Mouse (Mus musculus) stomach, postnatal 0 days (tissue): ENCODE results near the gene Ppp1r27. TPM values are rescaled to one million over a fixed set of nuclear protein-coding genes. Genes with fewer than 3 reads are reported as not detected.

Experiments
- ATAC-seq: fragments of 200-750 bp; cut with Nextera tagmentation; 2 replicates; pipeline ENCODE4 v1.8.0; 2017; ENCODE audit not compliant: low FRiP score, low TSS enrichment
- DNase-seq: peaks from one replicate; pipeline ENCODE4 v3.0.0-alpha.2; 2016; ENCODE audit warnings: low spot score
- H3K27ac ChIP-seq: fragments of 300-500 bp; sonication (generic); replicated peaks from 2 replicates; pipeline ENCODE4 v1.5.1; 2014; ENCODE audit warnings: mild to moderate bottlenecking, control low read depth
- H3K27me3 ChIP-seq: fragments of 300-500 bp; sonication (generic); 2 replicates; pipeline ENCODE4 v1.6.1; 2014; ENCODE audit warnings: low read length; ENCODE audit not compliant: control insufficient read depth, insufficient read depth
- H3K36me3 ChIP-seq: fragments of 300-500 bp; sonication (generic); 2 replicates; pipeline ENCODE4 v1.6.1; 2014; ENCODE audit warnings: low read length, mixed read lengths; ENCODE audit not compliant: control insufficient read depth, insufficient read depth
- H3K4me1 ChIP-seq: fragments of 300-500 bp; sonication (generic); replicated peaks from 2 replicates; pipeline ENCODE4 v1.6.1; 2014; ENCODE audit warnings: antibody characterized with exemption; ENCODE audit not compliant: control insufficient read depth, insufficient read depth
- H3K4me2 ChIP-seq: fragments of 300-500 bp; sonication (generic); replicated peaks from 2 replicates; pipeline ENCODE4 v1.6.1; 2014; ENCODE audit warnings: low read depth, mild to moderate bottlenecking, control low read depth, moderate library complexity
- H3K4me3 ChIP-seq: fragments of 300-500 bp; sonication (generic); 2 replicates; pipeline ENCODE4 v1.5.1; 2014; ENCODE audit warnings: low read depth, low read length, control low read depth
- H3K9ac ChIP-seq: fragments of 300-500 bp; sonication (generic); 2 replicates; pipeline ENCODE4 v1.6.1; 2014; ENCODE audit warnings: mild to moderate bottlenecking, low read length, control low read depth, mixed read lengths
- H3K9me3 ChIP-seq: fragments of 300-500 bp; sonication (generic); 2 replicates; pipeline ENCODE4 v1.6.1; 2016; ENCODE audit warnings: low read length; ENCODE audit not compliant: control insufficient read depth
- CTCF ChIP-seq: IDR thresholded peaks from 2 replicates; pipeline ENCODE4 v1.5.1; 2016; ENCODE audit warnings: antibody characterized with exemption, low read depth, mild to moderate bottlenecking, moderate library complexity
- EP300 ChIP-seq: optimal IDR thresholded peaks from 2 replicates; pipeline ENCODE3; 2016; ENCODE audit warnings: antibody characterized with exemption
- WGBS: fragments of 180-500 bp; shearing (Covaris S2); extraction: QIAGEN DNeasy Blood & Tissue Kit; methylation state at CpG from one replicate; pipeline ENCODE4 v1.1.7; 2014; 5-methylcytosine and 5-hydroxymethylcytosine counted together
- polyA plus RNA-seq: library from polyadenylated mRNA; unstranded; fragments of >200 nt; fragmentation: Nextera tagmentation; extraction: Ambion mirVana; gene quantifications from 2 replicates; pipeline ENCODE4 v1.2.1, GENCODE M21; 2015

Ppp1r27 gene
- polyA plus RNA-seq, 1 experiment from 2014 or later: not detected

DNA sequence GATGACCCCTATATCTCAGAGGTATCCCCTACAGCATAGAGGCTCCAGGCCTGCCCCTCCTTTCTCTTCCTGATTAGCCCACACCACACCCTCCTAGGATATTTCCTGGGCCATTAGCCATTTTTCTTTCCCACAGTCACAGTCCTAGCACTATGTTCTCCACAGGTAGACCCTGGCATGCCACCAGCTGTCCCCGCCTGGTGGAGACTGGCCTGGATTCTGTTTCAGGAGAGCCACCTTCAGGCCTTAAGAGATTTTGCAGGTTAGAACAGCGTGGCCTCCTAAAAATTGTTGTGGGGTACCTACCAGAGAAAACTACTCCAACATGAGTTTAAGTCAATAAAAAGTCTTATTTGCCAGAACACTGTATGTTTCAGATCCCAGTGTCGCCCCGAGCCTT is 44.0 kb downstream of the Ppp1r27 start:
- Histone ChIP-seq H3K27ac (peak overlapping the region; percentile 83), H3K9me3 (no peaks in the 10 kb centered on the region), H3K36me3 (no peaks in the 10 kb centered on the region), H3K4me1 (0 out of 2 replicates have a peak, but pooled peaks cover 5% of the 10 kb centered on the region), H3K4me2 (no peak overlapping the region), H3K4me3 (no peak overlapping the region), H3K9ac (no peak overlapping the region), H3K27me3 (no peaks in the 10 kb centered on the region)
- peak; percentile 72 for ATAC-seq
- 45% methylated on average over 4 of the region's 4 CpGs for WGBS
- peak; percentile 79 for DNase-seq
- TF ChIP-seq CTCF (peak; percentile 74), EP300 (no peak)

GRCm38 (mm10) chr11:120505661-120506060 is 45.3 kb downstream of the Ppp1r27 start:
- DNase-seq (no peak), ATAC-seq (no peak)

DNA sequence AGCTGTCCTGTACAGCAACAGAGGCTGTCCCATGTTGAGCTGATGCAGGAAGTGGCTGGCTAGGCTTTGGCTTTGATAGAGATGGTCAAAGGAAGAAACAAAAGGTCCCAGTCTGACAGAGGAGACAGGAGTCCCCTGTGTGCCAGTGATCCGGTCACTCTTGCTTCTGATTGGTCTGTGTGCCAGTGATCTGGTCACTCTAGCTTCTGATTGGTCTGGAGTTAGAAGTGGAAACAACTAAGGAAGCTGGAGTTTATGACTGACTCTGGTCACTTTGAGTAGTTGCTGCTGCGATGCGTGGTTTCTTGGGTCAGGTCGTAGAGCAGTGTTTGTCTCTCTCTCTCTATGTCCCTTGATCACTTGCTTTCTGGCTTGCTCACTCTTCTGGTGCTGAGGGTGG is 49.2 kb downstream of the Ppp1r27 start:
- ATAC-seq (no peak), DNase-seq (no peak)
- 78% methylated on average over 4 of the region's 4 CpGs for WGBS
- H3K9me3 ChIP-seq: no peaks in the 10 kb centered on the region
- peaks cover 5% of the 10 kb centered on the region for H3K36me3 ChIP-seq
- H3K4me2 ChIP-seq: no peak overlapping the region
- TF ChIP-seq EP300 (no peak), CTCF (no peak)
- H3K27me3 ChIP-seq: no peaks in the 10 kb centered on the region
- no peak overlapping the region for H3K4me3 ChIP-seq
- no peaks in the 10 kb centered on the region for H3K4me1 ChIP-seq
- H3K27ac ChIP-seq: no peak overlapping the region
- no peak overlapping the region for H3K9ac ChIP-seq

More at GRCm38 (mm10) chr11:120505661-120506060, 45.3 kb downstream of the Ppp1r27 start:
- Histone ChIP-seq H3K4me1 (0 out of 2 replicates have a peak, but pooled peaks cover 5% of the 10 kb centered on the region), H3K9me3 (no peaks in the 10 kb centered on the region), H3K9ac (no peak overlapping the region), H3K27me3 (no peaks in the 10 kb centered on the region), H3K4me2 (no peak overlapping the region), H3K27ac (no peak overlapping the region), H3K4me3 (no peak overlapping the region), H3K36me3 (no peaks in the 10 kb centered on the region)
- 69% methylated on average over 3 of the region's 3 CpGs for WGBS
- TF ChIP-seq EP300 (no peak), CTCF (no peak)

DNA sequence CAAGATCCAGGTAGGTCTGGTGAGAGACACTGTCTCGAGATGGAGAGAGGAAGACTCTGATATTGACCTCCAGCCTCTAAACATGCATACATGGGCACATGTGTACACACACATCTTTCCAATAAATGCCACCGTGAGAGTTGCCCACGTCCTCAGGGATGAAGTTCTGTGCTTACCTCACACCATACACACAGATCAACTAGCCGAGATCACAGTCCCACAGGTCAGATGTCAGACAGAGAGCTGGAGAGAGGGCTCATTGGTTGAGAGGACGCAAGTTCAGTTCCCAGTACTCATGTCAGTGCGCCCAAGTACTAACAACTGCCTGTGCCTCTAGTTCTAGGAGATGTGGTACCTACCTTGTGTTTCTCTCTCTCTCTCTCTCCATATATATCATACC is 49.9 kb downstream of the Ppp1r27 start:
- ATAC-seq: no peak
- no peak overlapping the region for H3K9ac ChIP-seq
- 49% methylated on average over 6 of the region's 6 CpGs for WGBS

GRCm38 (mm10) chr11:120500357-120500756 is 50.6 kb downstream of the Ppp1r27 start:
- no peak overlapping the region for H3K4me2 ChIP-seq
- peaks cover 16% of the 10 kb centered on the region for H3K36me3 ChIP-seq
- no peak overlapping the region for H3K4me3 ChIP-seq
- H3K9me3 ChIP-seq: no peaks in the 10 kb centered on the region
- TF ChIP-seq CTCF (peak; percentile 1; the same call in 1 of the 2 replicates), EP300 (peak; percentile 18)
- DNase-seq: peak; percentile 93
- peak; percentile 85 for ATAC-seq
- WGBS: 14% methylated on average over 3 of the region's 3 CpGs
- no peaks in the 10 kb centered on the region for H3K4me1 ChIP-seq
- peak overlapping the region; percentile 79 for H3K27ac ChIP-seq
- H3K27me3 ChIP-seq: no peaks in the 10 kb centered on the region
- H3K9ac ChIP-seq: peak overlapping the region; percentile 31; the same call in 1 of the 2 replicates

More for the DNA sequence above, 49.9 kb downstream of the Ppp1r27 start:
- no peak for DNase-seq
- Histone ChIP-seq H3K27ac (peak overlapping the region; percentile 79), H3K4me2 (no peak overlapping the region), H3K27me3 (no peaks in the 10 kb centered on the region), H3K4me3 (no peak overlapping the region), H3K9me3 (no peaks in the 10 kb centered on the region), H3K36me3 (peaks cover 10% of the 10 kb centered on the region), H3K4me1 (no peaks in the 10 kb centered on the region)
- TF ChIP-seq CTCF (no peak), EP300 (no peak)

Other genes starting within 250 kb of the Ppp1r27 start
- gene Actg1, start 202.6 kb downstream of the Ppp1r27 start, polyA plus RNA-seq: 2,268 and 2,377 TPM in 2 replicates
- gene Fscn2, start 189.6 kb downstream of the Ppp1r27 start, polyA plus RNA-seq: 0.41 and 0.47 TPM in 2 replicates
- 14.3 and 15.3 TPM in 2 replicates for gene Faap100, start 172.4 kb downstream of the Ppp1r27 start, polyA plus RNA-seq
- 15.7 and 17.9 TPM in 2 replicates for gene Nploc4, start 113.4 kb downstream of the Ppp1r27 start, polyA plus RNA-seq
- gene Tspan10, start 108.5 kb downstream of the Ppp1r27 start, polyA plus RNA-seq: not detected in 2 replicates
- gene Pde6g, start 97.6 kb downstream of the Ppp1r27 start, polyA plus RNA-seq: 0.15 TPM in 1 of 2 replicates, not detected in the other
- 18.2 and 19.8 TPM in 2 replicates for gene Oxld1, start 93.1 kb downstream of the Ppp1r27 start, polyA plus RNA-seq
- gene Ccdc137, start 93.0 kb downstream of the Ppp1r27 start, polyA plus RNA-seq: 13.3 and 18.2 TPM in 2 replicates
- 24.4 and 30.6 TPM in 2 replicates for gene Arl16, start 83.5 kb downstream of the Ppp1r27 start, polyA plus RNA-seq
- 133 and 134 TPM in 2 replicates for gene Mrpl12, start 66.5 kb downstream of the Ppp1r27 start, polyA plus RNA-seq
- 86.1 and 94.0 TPM in 2 replicates for gene Slc25a10, start 59.3 kb downstream of the Ppp1r27 start, polyA plus RNA-seq
- 3.5 and 5.8 TPM in 2 replicates for gene Gcgr, start 20.4 kb downstream of the Ppp1r27 start, polyA plus RNA-seq
- 113 and 115 TPM in 2 replicates for gene Mcrip1, start 1.4 kb downstream of the Ppp1r27 start, polyA plus RNA-seq
- 858 and 892 TPM in 2 replicates for gene P4hb, start 22.1 kb upstream of the Ppp1r27 start, polyA plus RNA-seq
- gene Arhgdia, start 30.5 kb upstream of the Ppp1r27 start, polyA plus RNA-seq: 352 and 362 TPM in 2 replicates
- gene Alyref, start 47.2 kb upstream of the Ppp1r27 start, polyA plus RNA-seq: 213 TPM in 2 replicates
- 121 and 126 TPM in 2 replicates for gene Anapc11, start 47.3 kb upstream of the Ppp1r27 start, polyA plus RNA-seq
- gene Npb, start 57.3 kb upstream of the Ppp1r27 start, polyA plus RNA-seq: 20.4 and 20.9 TPM in 2 replicates
- gene Pcyt2, start 66.8 kb upstream of the Ppp1r27 start, polyA plus RNA-seq: 73.7 and 79.0 TPM in 2 replicates
- gene Sirt7, start 74.1 kb upstream of the Ppp1r27 start, polyA plus RNA-seq: 36.1 and 42.2 TPM in 2 replicates
- gene Mafg, start 82.5 kb upstream of the Ppp1r27 start, polyA plus RNA-seq: 21.0 and 21.3 TPM in 2 replicates
- gene Pycr1, start 92.6 kb upstream of the Ppp1r27 start, polyA plus RNA-seq: 13.9 and 18.4 TPM in 2 replicates
- 0.21 TPM in 1 of 2 replicates, not detected in the other for gene Myadml2, start 97.0 kb upstream of the Ppp1r27 start, polyA plus RNA-seq
- 1.4 and 2.7 TPM in 2 replicates for gene Notum, start 110.0 kb upstream of the Ppp1r27 start, polyA plus RNA-seq
- gene Aspscr1, start 121.8 kb upstream of the Ppp1r27 start, polyA plus RNA-seq: 74.1 and 81.1 TPM in 2 replicates
- gene Cenpx, start 162.6 kb upstream of the Ppp1r27 start, polyA plus RNA-seq: 123 and 127 TPM in 2 replicates
- gene Lrrc45, start 162.8 kb upstream of the Ppp1r27 start, polyA plus RNA-seq: 18.7 and 20.4 TPM in 2 replicates
- gene Rac3, start 170.3 kb upstream of the Ppp1r27 start, polyA plus RNA-seq: 21.9 and 22.1 TPM in 2 replicates
- gene Dcxr, start 176.1 kb upstream of the Ppp1r27 start, polyA plus RNA-seq: 56.3 and 58.4 TPM in 2 replicates
- gene Cbr2, start 181.0 kb upstream of the Ppp1r27 start, polyA plus RNA-seq: 129 and 160 TPM in 2 replicates
- gene Hmga1b, start 211.7 kb upstream of the Ppp1r27 start, polyA plus RNA-seq: 3.0 and 3.1 TPM in 2 replicates
- gene Rfng, start 233.1 kb upstream of the Ppp1r27 start, polyA plus RNA-seq: 18.1 and 23.2 TPM in 2 replicates
- 94.5 and 98.6 TPM in 2 replicates for gene Gps1, start 233.1 kb upstream of the Ppp1r27 start, polyA plus RNA-seq
- gene Dus1l, start 245.3 kb upstream of the Ppp1r27 start, polyA plus RNA-seq: 39.8 and 42.4 TPM in 2 replicates